Mouse (Mus musculus): ENCODE data around the gene Dgkq.

GRCm38 (mm10) chr5:108689091-108689490 is 19.6 kb upstream of the Dgkq start:
- TF ChIP-seq POLR2A (IDR thresholded peaks at IDR 0.05; ENCODE audit: extremely low read depth, insufficient read depth, low read length) (no peak), CTCF (IDR thresholded peaks at IDR 0.05; ENCODE audit: extremely low read depth, insufficient read depth, low read length) (no peak)

All from cortical plate, adult 2 months (tissue).